Mouse (Mus musculus) adrenal gland, adult (tissue): ENCODE results near the gene Xirp1.

Experiments used
- DNase-seq, 2 experiments: peaks; one replicate each; pipeline ENCODE4 v3.0.0; 2022 to 2023; ENCODE audit warnings: low spot score in 1 of 2; ENCODE audit not compliant: inconsistent age in 2 of 2

Gene Xirp1

GRCm38 (mm10) chr9:119991310-119991709 lies 32.1 kb downstream of the Xirp1 start:
- DNase-seq = no peak

- no peak for DNase-seq
Measured at GRCm38 (mm10) chr9:119988304-119988703, 35.1 kb downstream of the Xirp1 start.

GRCm38 (mm10) chr9:119985881-119986574 lies 37.4 kb downstream of the Xirp1 start:
- no peak for DNase-seq

- peak; percentile 68 to 84 for DNase-seq
Measured at GRCm38 (mm10) chr9:119984536-119985011, 38.8 kb downstream of the Xirp1 start, which contains the start of gene Csrnp1. Csrnp1 (minus strand) TSS chr9:119984658.

GRCm38 (mm10) chr9:119983585-119984535 lies 39.5 kb downstream of the Xirp1 start:
- peak; percentile 95 to 97 for DNase-seq

DNA sequence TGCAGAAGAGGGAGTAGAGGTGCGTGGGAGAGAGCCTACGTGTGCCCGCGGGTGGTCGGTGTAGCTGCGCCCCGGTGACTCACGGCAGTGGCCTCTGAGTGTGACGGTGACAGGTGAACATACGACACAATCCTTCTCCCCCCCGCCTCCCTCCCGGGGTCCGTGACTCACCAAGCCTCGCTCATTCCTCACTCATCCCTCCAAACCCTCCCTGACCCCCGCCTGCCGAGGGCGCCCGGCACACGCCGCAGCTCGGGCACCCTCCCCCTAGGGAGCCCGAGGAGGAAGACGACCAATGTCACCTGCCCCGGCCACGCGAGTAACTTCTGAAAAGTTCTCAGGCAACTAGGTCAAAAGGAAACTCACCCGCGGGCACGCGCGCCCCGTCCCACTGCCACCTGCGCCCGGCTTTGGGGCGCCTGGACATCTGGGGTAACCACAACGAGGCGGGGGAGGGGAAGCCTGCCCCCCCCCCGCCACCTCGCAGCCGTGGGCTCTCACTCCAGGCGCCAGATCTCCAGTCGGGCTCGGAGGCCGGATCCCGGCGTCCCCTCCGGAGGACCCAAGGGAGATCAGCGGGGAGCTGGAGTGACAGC lies 40.3 kb downstream of the Xirp1 start:
- DNase-seq = peak; percentile 89 to 92

DNA sequence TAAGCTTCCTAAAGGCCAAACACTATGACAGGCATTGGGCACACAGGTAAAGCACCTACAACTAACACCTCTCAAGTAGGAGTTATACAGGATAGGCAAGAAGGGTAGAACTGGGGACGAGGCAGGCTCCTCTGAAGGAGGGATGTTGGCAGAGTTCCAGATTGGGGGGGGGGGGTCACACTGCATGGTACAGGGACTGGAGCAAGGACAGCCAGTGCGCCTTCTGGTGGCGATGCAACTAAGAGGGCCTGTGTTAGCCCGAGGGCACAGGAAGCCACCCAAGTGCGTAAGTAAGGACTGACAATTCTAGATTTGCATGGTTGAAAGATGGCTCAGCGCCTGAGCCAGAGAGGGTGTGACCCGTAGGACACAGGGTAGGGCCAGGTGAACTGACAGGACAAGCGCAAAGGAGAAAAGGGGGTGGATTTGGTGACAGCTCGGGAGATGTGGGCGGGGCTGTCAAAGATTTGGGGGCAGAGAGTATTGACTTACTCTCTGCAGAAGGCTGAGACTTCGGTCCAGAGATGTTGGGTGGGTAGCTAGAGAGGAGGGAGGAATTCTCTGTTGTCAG lies 41.1 kb downstream of the Xirp1 start:
- peak; percentile 79 to 88 for DNase-seq

DNA sequence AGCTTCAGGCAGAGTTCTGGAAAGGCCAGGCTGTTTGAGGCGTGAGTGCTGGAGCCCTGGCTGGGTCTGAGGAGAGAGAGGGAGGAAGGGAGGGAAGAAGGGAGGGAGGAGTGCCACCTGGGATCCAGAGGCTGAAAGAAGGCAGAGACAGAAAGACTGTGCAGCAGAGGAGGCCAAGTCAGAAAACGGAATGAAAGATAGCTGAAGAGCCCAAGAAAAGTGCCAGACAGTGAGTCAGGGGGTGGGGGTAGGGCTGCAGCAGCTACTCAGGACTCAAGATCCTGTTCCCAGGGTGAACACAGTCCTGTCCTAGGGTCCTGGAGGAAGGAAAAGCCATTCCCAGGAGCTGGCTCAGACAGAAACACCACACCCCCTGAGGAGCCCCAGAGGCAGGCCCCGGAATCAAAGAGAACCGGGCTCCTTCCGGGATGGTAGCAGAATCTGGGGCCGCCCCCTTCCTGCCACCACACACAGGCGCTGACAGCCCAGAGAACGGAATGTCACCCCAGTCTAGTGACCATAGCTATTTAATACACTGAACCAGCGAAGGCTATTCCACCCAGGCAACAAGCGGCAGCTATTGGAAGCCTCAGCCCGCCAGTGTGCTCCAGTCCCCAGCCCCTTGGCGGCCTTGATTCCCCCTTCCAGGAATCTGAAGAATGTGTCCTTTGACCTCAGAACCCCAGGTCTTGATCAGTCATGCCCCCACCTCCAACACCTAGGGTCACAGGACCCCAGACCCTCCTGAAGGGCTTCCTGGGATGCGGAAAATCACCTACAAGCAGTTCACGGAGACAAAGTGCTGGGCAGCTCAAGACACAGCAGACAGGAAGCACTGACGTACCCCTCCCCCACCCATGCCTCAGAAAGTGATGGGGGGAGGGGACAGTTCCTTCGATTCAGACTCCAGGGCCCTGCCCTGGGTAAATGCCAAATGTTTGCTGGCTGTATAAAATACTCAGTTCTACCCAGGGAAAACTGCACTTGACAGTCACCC lies 41.9 kb downstream of the Xirp1 start:
- peak; percentile 87 to 93 for DNase-seq

- DNase-seq = no peak
Measured at GRCm38 (mm10) chr9:119980770-119981182, 42.6 kb downstream of the Xirp1 start.

DNA sequence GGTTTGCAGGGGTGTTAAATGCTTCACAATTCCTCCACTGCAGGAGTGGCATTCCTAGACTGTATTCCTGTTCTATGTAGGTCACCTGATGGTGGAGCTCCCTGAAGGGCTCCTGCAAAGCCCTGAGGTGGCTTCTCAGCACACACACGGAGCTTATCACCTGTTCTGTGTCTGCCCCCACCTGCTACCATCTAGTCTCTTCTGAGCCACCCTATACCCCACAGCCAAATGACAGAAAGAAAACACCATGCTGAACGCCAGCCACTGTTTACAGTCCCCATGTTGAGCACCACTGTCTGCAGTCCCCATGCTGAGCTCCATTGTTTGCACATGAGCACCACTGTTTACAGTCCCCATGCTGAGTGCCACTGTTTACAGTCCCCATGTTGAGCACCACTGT lies 43.6 kb downstream of the Xirp1 start:
- DNase-seq = peak in 1 of 2 experiments; percentile 48

DNA sequence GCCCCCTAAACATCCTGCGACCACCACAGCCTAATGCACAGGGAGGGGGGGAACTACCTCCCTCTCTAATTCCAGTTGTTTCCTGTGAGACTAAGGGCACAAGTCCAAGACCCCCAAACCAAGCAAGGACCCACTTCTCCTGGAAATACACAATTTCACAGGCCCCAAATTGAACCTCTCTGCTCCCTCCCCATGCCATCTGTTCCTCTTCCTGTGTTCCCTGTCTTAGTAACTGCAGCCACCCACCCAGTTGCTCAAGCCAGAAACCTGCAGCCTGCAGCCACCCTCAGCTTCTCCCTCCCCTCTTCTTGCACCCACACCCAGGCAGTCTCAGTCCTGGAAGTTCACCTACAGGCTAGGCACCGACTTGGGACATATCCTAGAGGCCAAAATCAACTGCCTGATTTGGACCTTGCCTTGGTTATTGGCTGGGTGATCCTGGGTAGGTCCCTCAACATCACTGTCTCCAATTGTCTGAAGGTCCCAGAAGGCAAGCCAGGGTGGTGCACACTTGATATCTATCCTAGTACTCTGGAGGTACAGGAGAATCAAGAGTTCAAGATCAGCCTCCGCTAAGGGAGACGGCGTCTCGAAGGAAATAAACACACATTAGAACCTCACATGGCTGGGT lies 44.5 kb downstream of the Xirp1 start:
- no peak for DNase-seq

DNA sequence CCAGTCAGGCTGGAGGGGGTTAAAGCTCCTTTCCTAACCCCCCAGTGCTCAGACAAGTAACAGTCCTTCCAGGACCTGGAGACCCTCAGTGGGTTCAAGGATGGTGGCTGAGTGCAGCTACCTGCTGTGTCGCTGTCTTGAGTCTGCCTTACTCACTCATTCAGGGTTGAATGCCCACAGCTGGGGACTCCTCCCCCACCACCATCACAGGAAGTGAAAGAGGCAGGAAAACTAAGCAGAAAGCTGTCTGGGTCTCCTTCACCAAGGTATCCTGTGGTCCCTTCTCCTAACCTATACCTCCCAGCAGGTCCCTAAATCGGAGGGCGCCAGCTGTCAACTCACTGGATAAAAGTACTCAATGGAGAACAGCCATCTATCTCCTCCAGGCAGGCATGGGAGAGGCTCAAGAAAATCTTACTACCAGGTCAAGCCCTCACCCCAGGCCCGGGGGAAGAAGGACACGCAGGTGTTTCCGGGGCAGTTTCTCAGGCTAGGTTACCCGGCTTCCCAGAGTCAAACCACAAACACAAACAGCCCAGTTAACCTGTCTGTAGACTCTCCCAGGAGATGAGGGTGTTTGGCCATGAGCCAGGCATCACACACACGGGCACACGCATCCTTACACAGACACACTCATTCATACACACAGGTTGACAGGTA lies 45.1 kb downstream of the Xirp1 start:
- peak in 1 of 2 experiments; percentile 66 for DNase-seq

DNA sequence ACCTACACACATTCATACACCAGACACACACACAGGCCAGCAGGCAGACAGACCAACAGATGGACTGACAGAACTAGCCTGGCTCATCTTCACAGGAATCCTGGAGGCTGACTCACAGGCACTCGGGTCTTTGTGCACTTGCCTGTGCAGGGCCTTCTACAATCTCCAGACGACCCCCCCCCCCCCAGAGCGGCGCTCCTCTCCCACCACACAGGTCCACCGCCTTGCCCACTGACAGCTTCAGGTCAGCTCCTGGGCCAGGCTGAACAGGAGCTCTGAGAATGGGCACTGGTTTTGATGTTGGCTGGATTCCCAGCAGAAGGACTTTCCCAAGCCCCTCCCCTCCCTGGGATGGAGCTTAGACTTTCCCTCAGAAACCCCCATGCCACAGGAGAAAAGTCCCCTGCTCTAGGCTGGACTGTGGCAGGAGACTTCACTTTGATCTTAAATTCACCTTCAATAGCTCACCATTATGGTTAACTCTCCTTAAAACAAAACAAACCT lies 45.8 kb downstream of the Xirp1 start:
- peak in 1 of 2 experiments; percentile 69 for DNase-seq

GRCm38 (mm10) chr9:119976704-119977556 lies 46.5 kb downstream of the Xirp1 start:
- no peak for DNase-seq

- no peak for DNase-seq
Measured at GRCm38 (mm10) chr9:119975286-119975685, 48.1 kb downstream of the Xirp1 start.

DNA sequence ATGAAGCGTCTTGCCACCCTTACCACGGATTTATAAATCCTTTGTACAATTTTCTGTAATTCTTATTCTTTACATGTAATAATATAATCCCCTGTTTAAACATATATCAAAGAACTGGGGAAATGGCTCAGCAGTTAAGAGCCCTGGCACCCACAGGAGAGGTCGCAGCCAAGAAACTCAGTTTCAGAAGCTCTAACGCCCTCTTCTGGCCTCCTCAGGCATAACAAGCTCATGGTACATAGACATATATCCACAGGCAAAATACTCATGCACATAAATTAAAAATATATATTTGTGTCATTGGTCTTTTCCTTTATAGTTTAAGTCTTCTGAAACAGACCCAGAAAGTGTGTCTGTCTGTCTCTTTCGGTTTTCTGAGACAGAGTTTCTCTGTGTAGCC lies 48.8 kb downstream of the Xirp1 start:
- no peak for DNase-seq

GRCm38 (mm10) chr9:119973869-119974520 lies 49.4 kb downstream of the Xirp1 start:
- peak in 1 of 2 experiments; percentile 50 for DNase-seq
